Mouse (Mus musculus) right cerebral cortex, postnatal 36 days (tissue): ENCODE measurements around the gene Tmcc1.
"Not testable (repeated sequence)": the region's sequence is repeated elsewhere in the genome, so short reads cannot be mapped to it uniquely, and the experiment has no call there.

Experiments
- DNase-seq, 2 experiments: peaks; one replicate each; pipeline ENCODE4 v3.0.0; 2022; ENCODE audit warnings: low spot score in 2 of 2, mixed read lengths in 1 of 2

Tmcc1 gene

GRCm38 (mm10) chr6:116193394-116194393, at the start of gene Tmcc1:
Gene Tmcc1 (minus strand): TSS chr6:116193486.
- peak; percentile 96 to 97 for DNase-seq

GRCm38 (mm10) chr6:116240371-116240770, 47.1 kb upstream of the Tmcc1 start:
- DNase-seq: no peak

DNA sequence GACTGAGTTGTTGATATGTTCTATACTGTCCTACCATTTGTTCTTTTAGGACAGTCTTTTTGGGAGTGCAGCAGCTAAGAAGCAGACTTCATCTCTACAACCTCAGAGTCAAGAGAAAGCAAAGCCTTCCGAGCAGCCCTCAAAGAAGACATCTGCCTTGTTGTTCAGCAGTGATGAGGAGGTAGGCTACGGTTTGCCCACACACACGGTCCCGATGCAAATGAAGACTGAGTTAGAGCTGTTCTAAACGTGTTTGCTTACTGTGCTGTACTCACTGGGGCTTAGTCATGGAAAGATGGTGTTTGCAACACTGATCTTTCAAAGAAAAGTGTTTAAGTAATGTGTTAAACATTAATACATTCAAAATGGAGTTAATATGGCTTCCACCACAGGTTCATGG, 44.8 kb upstream of the Tmcc1 start:
- DNase-seq: peak in 1 of 2 experiments; percentile 27

GRCm38 (mm10) chr6:116235336-116235735, 42.0 kb upstream of the Tmcc1 start:
- DNase-seq: no peak

- not testable (repeated sequence) for DNase-seq
Measured at GRCm38 (mm10) chr6:116234821-116235220, 41.5 kb upstream of the Tmcc1 start.

GRCm38 (mm10) chr6:116228785-116229525, 35.7 kb upstream of the Tmcc1 start:
- DNase-seq: peak; percentile 45 to 52

DNA sequence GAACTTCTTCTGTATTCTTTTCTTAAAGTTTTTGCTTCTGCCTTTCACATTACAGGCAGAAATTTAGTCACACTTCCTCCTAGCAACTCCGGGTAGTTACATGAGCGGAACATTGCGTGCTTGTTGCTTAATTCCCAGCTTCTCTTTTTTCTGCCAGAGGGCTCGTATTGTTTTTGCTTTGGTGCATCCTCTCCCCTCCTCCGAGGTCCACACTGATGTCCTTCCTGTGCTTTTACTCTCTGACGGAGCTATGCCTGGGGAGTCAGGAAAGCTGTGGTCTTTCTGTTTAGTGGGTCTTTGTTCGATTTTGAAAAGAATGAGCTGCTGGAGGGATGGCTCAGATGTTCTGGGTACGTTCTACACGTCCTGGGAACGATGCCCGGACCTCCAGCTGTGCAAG, 34.5 kb upstream of the Tmcc1 start:
- no peak for DNase-seq

DNA sequence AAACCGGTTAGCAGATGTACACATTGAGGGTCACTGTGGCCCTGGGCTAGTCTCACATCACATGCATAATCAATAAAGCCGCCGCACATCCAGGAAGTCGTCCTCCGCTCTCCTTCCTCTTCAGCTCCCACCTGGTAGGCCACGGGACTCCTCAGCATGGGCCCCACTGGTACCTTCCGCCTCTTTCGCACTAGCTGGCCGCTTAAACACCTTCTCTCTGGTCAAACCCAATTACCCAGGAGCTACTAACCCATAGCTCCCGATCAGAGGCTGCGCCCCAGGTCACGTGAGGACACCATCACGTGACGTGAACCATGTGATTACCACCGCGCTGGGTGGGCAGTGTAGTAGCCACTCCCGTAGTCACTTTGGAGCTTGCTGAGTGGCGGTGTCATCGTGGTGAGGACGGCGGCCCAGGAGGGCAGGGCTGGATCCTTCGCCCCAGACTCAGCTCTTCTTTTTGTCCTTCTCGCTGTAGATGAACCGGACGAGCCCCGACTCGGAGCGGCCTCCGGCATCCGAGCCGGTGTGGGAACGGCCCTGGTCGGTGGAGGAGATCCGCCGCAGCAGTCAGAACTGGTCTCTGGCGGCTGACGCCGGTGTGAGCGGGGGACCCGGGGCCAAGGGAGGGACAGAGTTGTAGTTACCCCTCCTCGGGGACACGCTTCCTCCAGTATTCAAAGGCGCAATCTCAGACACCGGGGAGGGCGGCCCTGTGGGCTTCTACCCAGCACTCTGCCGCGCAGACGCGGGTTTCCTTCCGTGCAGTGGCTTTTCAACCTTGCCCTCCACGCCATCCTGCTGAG, 14.6 kb upstream of the Tmcc1 start, which contains the start of gene Washc2:
TSS of gene Washc2 (plus strand) at position 310 of the 806 bp plus-strand sequence.
- peak; percentile 92 to 95 for DNase-seq

DNA sequence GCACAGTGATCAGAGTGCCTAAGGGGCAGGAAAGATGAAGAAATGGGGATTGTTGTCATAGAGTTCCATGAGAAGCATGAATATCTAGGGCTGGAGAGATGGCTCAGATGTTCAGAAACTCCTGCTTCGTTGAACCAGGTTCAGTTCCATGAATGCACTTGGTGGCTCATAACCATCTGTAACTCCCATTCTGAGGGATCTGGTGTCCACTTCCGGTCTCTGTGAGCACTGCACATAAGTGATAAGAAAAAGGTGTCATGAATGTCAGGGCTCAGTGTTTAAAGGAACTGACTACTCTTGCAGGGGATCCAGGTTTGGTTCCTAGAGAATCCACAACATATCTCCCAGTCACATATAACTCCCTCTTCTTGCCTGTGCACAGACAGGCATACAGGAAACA, 6.4 kb upstream of the Tmcc1 start:
- DNase-seq: no peak

DNA sequence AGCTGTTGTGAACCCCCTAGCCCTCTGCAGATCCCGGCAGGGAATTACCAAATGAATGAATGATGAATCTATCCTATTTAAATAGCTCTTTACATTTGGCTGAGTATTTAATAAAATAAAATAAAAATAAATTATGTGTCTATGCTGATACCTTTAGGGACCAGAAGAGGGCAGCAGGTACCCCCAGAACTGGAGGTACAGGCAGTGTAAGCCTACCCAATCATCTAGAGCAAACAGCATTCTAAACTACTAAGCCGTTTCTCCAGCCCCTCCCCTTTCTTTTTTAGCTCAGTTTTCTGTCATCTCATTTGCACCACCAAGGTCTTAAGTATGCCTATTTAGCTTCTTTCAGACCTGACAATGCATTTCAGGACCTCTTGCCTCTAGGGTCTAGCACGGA, 4.9 kb upstream of the Tmcc1 start:
- DNase-seq: no peak

DNA sequence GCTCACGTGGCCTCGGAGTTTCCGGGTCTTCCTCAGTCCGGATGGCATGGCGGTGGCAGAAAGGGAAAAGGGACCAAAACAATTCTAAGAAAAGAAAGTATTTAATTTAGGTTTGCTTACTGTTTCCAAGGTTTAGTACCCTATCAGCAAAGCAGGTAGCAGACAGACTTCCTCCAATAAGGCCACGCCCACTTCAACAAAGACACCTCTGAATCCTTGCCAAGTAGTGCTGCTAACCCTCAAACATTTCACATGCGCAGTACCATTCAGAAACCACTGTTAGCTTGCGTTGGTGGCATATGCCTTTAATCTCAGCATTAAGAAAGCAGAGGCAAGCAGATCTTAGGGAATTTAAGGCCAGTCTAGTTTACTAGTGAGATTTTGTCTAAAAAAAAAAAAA, 2.5 kb upstream of the Tmcc1 start:
- DNase-seq: no peak

- DNase-seq: no peak
Measured at GRCm38 (mm10) chr6:116192809-116193311, 426 bp downstream of the Tmcc1 start.

DNA sequence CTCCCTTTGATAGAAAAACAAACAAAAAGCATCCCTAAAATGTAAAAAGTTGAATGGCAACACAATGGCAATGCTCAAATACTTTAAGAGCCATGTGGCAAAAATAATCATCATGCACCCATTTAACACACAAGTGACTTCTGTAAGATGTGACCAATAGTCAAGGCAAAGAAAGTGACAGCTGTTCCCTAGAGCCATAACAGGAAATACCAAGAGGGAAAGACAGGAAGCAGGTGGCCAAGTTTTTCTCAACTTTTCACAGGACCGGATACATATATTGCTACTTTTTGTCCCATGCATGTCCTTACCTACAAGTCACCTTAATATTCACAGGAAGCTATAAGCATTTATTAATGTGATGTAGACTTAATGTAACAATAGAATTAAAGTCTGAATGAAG, 3.9 kb downstream of the Tmcc1 start:
- no peak for DNase-seq

DNA sequence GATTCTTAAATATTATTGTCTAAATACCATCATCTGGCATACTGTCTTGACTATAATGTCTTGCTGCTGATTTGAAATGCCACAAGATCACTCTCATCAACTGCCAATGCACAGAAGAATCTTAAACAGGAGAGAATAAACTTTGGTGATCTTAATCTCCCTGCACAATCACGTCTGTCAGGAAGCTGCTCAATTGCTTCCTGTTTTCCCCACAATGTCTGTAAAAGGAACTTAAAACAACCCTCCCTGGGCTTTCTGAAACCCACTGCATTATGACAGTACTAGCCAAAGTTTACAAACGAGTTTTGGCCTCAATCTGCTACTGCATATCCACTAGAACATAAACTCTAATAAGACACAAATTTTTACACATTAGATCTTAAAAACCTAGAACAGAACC, 6.8 kb downstream of the Tmcc1 start:
- no peak for DNase-seq

DNA sequence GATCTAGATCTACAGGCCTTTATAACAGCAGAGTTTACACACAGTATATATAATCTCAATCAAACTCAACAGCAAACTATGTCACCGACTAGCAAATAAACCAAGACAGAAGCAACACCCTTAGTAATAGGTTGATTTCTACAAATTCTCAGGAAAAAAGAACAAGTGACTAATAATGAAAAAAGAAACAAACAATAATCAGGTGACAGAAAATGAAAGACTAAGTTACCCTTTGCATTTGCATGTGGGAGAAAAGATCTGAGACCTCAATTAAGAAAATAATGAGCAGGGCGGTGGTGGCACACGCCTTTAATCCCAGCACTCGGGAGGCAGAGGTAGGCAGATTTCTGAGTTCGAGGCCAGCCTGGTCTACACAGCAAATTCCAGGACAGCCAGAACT, 9.8 kb downstream of the Tmcc1 start:
- no peak for DNase-seq

- no peak for DNase-seq
Measured at GRCm38 (mm10) chr6:116180731-116181130, 12.6 kb downstream of the Tmcc1 start.

- no peak for DNase-seq
Measured at GRCm38 (mm10) chr6:116178376-116178775, 14.9 kb downstream of the Tmcc1 start.

GRCm38 (mm10) chr6:116173511-116174099, 19.7 kb downstream of the Tmcc1 start:
- DNase-seq: not testable (repeated sequence)

- DNase-seq: no peak
Measured at GRCm38 (mm10) chr6:116166383-116166782, 26.9 kb downstream of the Tmcc1 start.

DNA sequence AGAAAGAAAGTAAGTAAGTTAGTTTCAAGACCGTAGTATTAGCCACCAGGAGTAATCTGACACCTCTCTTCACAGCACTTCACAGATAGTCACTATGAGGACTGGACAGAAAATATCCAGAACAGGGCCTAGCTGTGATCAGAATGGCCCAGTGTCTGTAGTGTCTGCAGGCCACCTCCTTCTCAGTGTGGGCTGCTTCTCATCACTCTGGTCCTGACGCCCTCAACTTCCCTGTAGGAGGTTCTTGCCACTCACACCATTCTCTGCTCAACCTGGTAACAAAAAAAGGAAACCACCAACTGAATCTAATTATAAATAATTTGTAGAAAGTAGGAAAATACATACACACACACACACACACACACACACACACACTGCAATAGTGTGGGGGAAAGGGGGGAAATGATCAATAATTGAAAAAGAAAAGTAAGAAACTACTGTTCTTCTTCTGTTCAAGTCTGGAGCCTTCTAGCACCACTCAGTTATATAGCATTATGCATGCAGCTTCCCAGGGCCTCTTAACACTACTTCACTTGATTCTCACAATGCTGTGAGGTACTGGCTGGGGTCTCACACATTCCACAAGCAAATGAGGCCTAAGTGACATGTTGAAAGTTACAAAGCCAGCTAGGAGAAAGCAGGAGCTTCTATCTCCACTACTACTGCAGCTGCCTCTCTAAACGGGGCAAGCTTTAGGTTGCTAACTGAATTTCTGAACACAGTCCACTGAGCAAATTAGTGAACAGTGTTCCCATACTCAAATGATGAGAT, 38.2 kb downstream of the Tmcc1 start:
- peak in 1 of 2 experiments; percentile 22 for DNase-seq
